Mouse (Mus musculus): Measurements from ENCODE around the gene Mrpl24. TPM values are rescaled to one million over a fixed set of nuclear protein-coding genes. Genes with fewer than 3 reads are reported as not detected.

The Mrpl24 gene
- polyA plus RNA-seq, 2 experiments = 37.9 to 50.1 TPM

- H3K4me2 ChIP-seq (ENCODE audit: low read depth) = no peak overlapping the region
- 47% methylated on average over 1 of the region's 1 CpGs for WGBS (ENCODE audit: insufficient replicate concordance)
- no peak overlapping the region for H3K4me3 ChIP-seq (ENCODE audit: insufficient read depth in 1 of 2, low read depth in 2 of 2, low read length in 2 of 2)
- H3K27ac ChIP-seq = no peak overlapping the region
- peaks cover 0 to 2% of the 10 kb centered on the region in 2 experiments; a peak in 1 of 4 replicates for H3K4me1 ChIP-seq (replicated peaks; ENCODE audit: control insufficient read depth in 2 of 2, insufficient read depth in 2 of 2, low read length in 1 of 2)
- no peak overlapping the region for H3K9ac ChIP-seq (replicated peaks)
- no peak for TF ChIP-seq CTCF (IDR thresholded peaks at IDR 0.05; ENCODE audit: low read depth)
- no peak for TF ChIP-seq EP300 (IDR thresholded peaks at IDR 0.05; ENCODE audit: low read depth)
- H3K27me3 ChIP-seq (ENCODE audit: control insufficient read depth, insufficient read depth, low read length) = peaks cover 25% of the 10 kb centered on the region
- no peaks in the 10 kb centered on the region for H3K9me3 ChIP-seq (ENCODE audit: control insufficient read depth, low read length)
- ATAC-seq (ENCODE audit: insufficient read depth) (no peak), DNase-seq (ENCODE audit: low read depth in 3 of 3, low spot score in 3 of 3) (no peak)
- no peaks in the 10 kb centered on the region for H3K36me3 ChIP-seq (replicated peaks; ENCODE audit: control insufficient read depth, insufficient read depth, low read depth)
Observed at GRCm38 (mm10) chr3:87958056-87958455, 38.8 kb downstream of the Mrpl24 start.

- Histone ChIP-seq H3K9ac (replicated peaks) (no peak overlapping the region), H3K4me2 (ENCODE audit: low read depth) (no peak overlapping the region), H3K4me3 (ENCODE audit: insufficient read depth in 1 of 2, low read depth in 2 of 2, low read length in 2 of 2) (no peak overlapping the region), H3K4me1 (replicated peaks; ENCODE audit: control insufficient read depth in 2 of 2, insufficient read depth in 2 of 2, low read length in 1 of 2) (peaks cover 0 to 2% of the 10 kb centered on the region in 2 experiments; a peak in 1 of 4 replicates), H3K36me3 (replicated peaks; ENCODE audit: control insufficient read depth, insufficient read depth, low read depth) (no peaks in the 10 kb centered on the region), H3K9me3 (ENCODE audit: control insufficient read depth, low read length) (no peaks in the 10 kb centered on the region), H3K27me3 (ENCODE audit: control insufficient read depth, insufficient read depth, low read length) (peaks cover 20% of the 10 kb centered on the region), H3K27ac (no peak overlapping the region)
- TF ChIP-seq EP300 (IDR thresholded peaks at IDR 0.05; ENCODE audit: low read depth) (no peak), CTCF (IDR thresholded peaks at IDR 0.05; ENCODE audit: low read depth) (no peak)
- no peak for ATAC-seq (ENCODE audit: insufficient read depth)
- no peak for DNase-seq (ENCODE audit: low read depth in 3 of 3, low spot score in 3 of 3)
- 30% methylated on average over 4 of the region's 4 CpGs for WGBS (ENCODE audit: insufficient replicate concordance)
Observed at GRCm38 (mm10) chr3:87958476-87958875, 39.2 kb downstream of the Mrpl24 start.

- H3K9ac ChIP-seq (replicated peaks) = no peak overlapping the region
- ATAC-seq (ENCODE audit: insufficient read depth) (no peak), DNase-seq (ENCODE audit: low read depth in 3 of 3, low spot score in 3 of 3) (no peak)
- TF ChIP-seq CTCF (IDR thresholded peaks at IDR 0.05; ENCODE audit: low read depth) (no peak), EP300 (IDR thresholded peaks at IDR 0.05; ENCODE audit: low read depth) (no peak)
- no peak overlapping the region for H3K4me3 ChIP-seq (ENCODE audit: insufficient read depth in 1 of 2, low read depth in 2 of 2, low read length in 2 of 2)
- H3K4me2 ChIP-seq (ENCODE audit: low read depth) = no peak overlapping the region
- H3K27ac ChIP-seq = no peak overlapping the region
- peaks cover 17% of the 10 kb centered on the region for H3K27me3 ChIP-seq (ENCODE audit: control insufficient read depth, insufficient read depth, low read length)
- H3K4me1 ChIP-seq (replicated peaks; ENCODE audit: control insufficient read depth in 2 of 2, insufficient read depth in 2 of 2, low read length in 1 of 2) = peaks cover 0 to 2% of the 10 kb centered on the region in 2 experiments; a peak in 1 of 4 replicates
- H3K9me3 ChIP-seq (ENCODE audit: control insufficient read depth, low read length) = no peaks in the 10 kb centered on the region
- no peaks in the 10 kb centered on the region for H3K36me3 ChIP-seq (replicated peaks; ENCODE audit: control insufficient read depth, insufficient read depth, low read depth)
- 32% methylated on average over 1 of the region's 1 CpGs for WGBS (ENCODE audit: insufficient replicate concordance)
Observed at GRCm38 (mm10) chr3:87958967-87959366, 39.7 kb downstream of the Mrpl24 start.

- Histone ChIP-seq H3K27me3 (ENCODE audit: control insufficient read depth, insufficient read depth, low read length) (peaks cover 17% of the 10 kb centered on the region), H3K4me2 (ENCODE audit: low read depth) (no peak overlapping the region)
- no peak for DNase-seq (ENCODE audit: low read depth in 3 of 3, low spot score in 3 of 3)
Observed at GRCm38 (mm10) chr3:87959371-87959770, 40.1 kb downstream of the Mrpl24 start.

GRCm38 (mm10) chr3:87960191-87960585, 40.9 kb downstream of the Mrpl24 start:
- H3K27ac ChIP-seq = no peak overlapping the region
- H3K36me3 ChIP-seq (replicated peaks; ENCODE audit: control insufficient read depth, insufficient read depth, low read depth) = no peaks in the 10 kb centered on the region
- H3K4me2 ChIP-seq (ENCODE audit: low read depth) = peak overlapping the region; percentile 64
- peak overlapping the region in 1 of 2 experiments; percentile 43; a peak in 2 of 4 replicates for H3K4me3 ChIP-seq (ENCODE audit: insufficient read depth in 1 of 2, low read depth in 2 of 2, low read length in 2 of 2)
- no peak overlapping the region for H3K9ac ChIP-seq (replicated peaks)
- H3K27me3 ChIP-seq (ENCODE audit: control insufficient read depth, insufficient read depth, low read length) = peaks cover 17% of the 10 kb centered on the region
- peaks cover 0 to 2% of the 10 kb centered on the region in 2 experiments; a peak in 1 of 4 replicates for H3K4me1 ChIP-seq (replicated peaks; ENCODE audit: control insufficient read depth in 2 of 2, insufficient read depth in 2 of 2, low read length in 1 of 2)
- no peak for DNase-seq (ENCODE audit: low read depth in 3 of 3, low spot score in 3 of 3)
- no peak for ATAC-seq (ENCODE audit: insufficient read depth)
- 12% methylated on average over 10 of the region's 10 CpGs for WGBS (ENCODE audit: insufficient replicate concordance)
- no peaks in the 10 kb centered on the region for H3K9me3 ChIP-seq (ENCODE audit: control insufficient read depth, low read length)
- TF ChIP-seq CTCF (IDR thresholded peaks at IDR 0.05; ENCODE audit: low read depth) (no peak), EP300 (IDR thresholded peaks at IDR 0.05; ENCODE audit: low read depth) (no peak)

More at GRCm38 (mm10) chr3:87959371-87959770, 40.1 kb downstream of the Mrpl24 start:
- no peak overlapping the region for H3K9ac ChIP-seq (replicated peaks)
- no peak for TF ChIP-seq EP300 (IDR thresholded peaks at IDR 0.05; ENCODE audit: low read depth)
- TF ChIP-seq CTCF (IDR thresholded peaks at IDR 0.05; ENCODE audit: low read depth) = no peak
- no peaks in the 10 kb centered on the region for H3K9me3 ChIP-seq (ENCODE audit: control insufficient read depth, low read length)
- H3K27ac ChIP-seq = no peak overlapping the region
- ATAC-seq (ENCODE audit: insufficient read depth) = no peak
- no peak overlapping the region for H3K4me3 ChIP-seq (ENCODE audit: insufficient read depth in 1 of 2, low read depth in 2 of 2, low read length in 2 of 2)
- peaks cover 0 to 2% of the 10 kb centered on the region in 2 experiments; a peak in 1 of 4 replicates for H3K4me1 ChIP-seq (replicated peaks; ENCODE audit: control insufficient read depth in 2 of 2, insufficient read depth in 2 of 2, low read length in 1 of 2)
- no peaks in the 10 kb centered on the region for H3K36me3 ChIP-seq (replicated peaks; ENCODE audit: control insufficient read depth, insufficient read depth, low read depth)
- WGBS (ENCODE audit: insufficient replicate concordance) = 52% methylated on average over 7 of the region's 7 CpGs
